Mouse (Mus musculus) gonadal fat pad, adult 2 months (tissue): ENCODE measurements at regions not wholly inside any gene's neighbourhood (a gene's known extent, or its start where the extent isn't known, plus 50 kb on each side); places are given as distances from the start of the nearest gene placed in this dataset.

Source experiments
- DNase-seq: peaks from one replicate; pipeline ENCODE4 v3.0.0-alpha.2; 2012; ENCODE audit warnings: low read depth

GRCm38 (mm10) chr1:183504103-183504841 is 86.3 kb downstream of the Hhipl2 start:
- DNase-seq = no peak

GRCm38 (mm10) chr1:183507893-183508292 is 89.9 kb downstream of the Hhipl2 start:
- no peak for DNase-seq

GRCm38 (mm10) chr1:183510759-183511158 is 92.7 kb downstream of the Hhipl2 start:
- no peak for DNase-seq

GRCm38 (mm10) chr1:183513876-183514275 is 95.9 kb downstream of the Hhipl2 start:
- no peak for DNase-seq

GRCm38 (mm10) chr1:183514281-183514983 is 96.4 kb downstream of the Hhipl2 start:
- no peak for DNase-seq

GRCm38 (mm10) chr1:183514984-183515287 is 96.9 kb downstream of the Hhipl2 start:
- no peak for DNase-seq

GRCm38 (mm10) chr1:183516167-183516566 is 98.2 kb downstream of the Hhipl2 start:
- DNase-seq = no peak

GRCm38 (mm10) chr1:183517236-183517635 is 99.2 kb downstream of the Hhipl2 start:
- no peak for DNase-seq

- no peak for DNase-seq
Observed at GRCm38 (mm10) chr1:183521569-183521968, 103.6 kb downstream of the Hhipl2 start.

- DNase-seq = no peak
Observed at GRCm38 (mm10) chr1:183533386-183533785, 115.4 kb downstream of the Hhipl2 start.

GRCm38 (mm10) chr1:183548752-183549387 is 130.9 kb downstream of the Hhipl2 start:
- no peak for DNase-seq

- DNase-seq = no peak
Observed at GRCm38 (mm10) chr1:183552617-183553016, 134.6 kb downstream of the Hhipl2 start.

GRCm38 (mm10) chr1:183553219-183553618 is 135.2 kb downstream of the Hhipl2 start:
- no peak for DNase-seq

- DNase-seq = no peak
Observed at GRCm38 (mm10) chr1:183562853-183563252, 144.8 kb downstream of the Hhipl2 start.

- no peak for DNase-seq
Observed at GRCm38 (mm10) chr1:183573621-183574585, 155.9 kb downstream of the Hhipl2 start.

GRCm38 (mm10) chr1:183584861-183585260 is 166.8 kb downstream of the Hhipl2 start:
- DNase-seq = no peak

GRCm38 (mm10) chr1:183586406-183586805 is 168.4 kb downstream of the Hhipl2 start:
- DNase-seq = no peak

GRCm38 (mm10) chr1:183595306-183595705 is 177.3 kb downstream of the Hhipl2 start:
- no peak for DNase-seq

- DNase-seq = no peak
Observed at GRCm38 (mm10) chr1:183600466-183600865, 182.5 kb downstream of the Hhipl2 start.

GRCm38 (mm10) chr1:183611966-183612694 is 194.1 kb downstream of the Hhipl2 start:
- DNase-seq = no peak

- DNase-seq = no peak
Observed at GRCm38 (mm10) chr1:183619451-183620059, 201.5 kb downstream of the Hhipl2 start.
